Mouse (Mus musculus): Measurements from ENCODE around the gene Samd15.
A peak's percentile ranks its signal among the peaks of the same experiment; 100 is the strongest.
"Not testable (repeated sequence)": the region's sequence is repeated elsewhere in the genome, so short reads cannot be mapped to it uniquely, and the experiment has no call there.

DNA sequence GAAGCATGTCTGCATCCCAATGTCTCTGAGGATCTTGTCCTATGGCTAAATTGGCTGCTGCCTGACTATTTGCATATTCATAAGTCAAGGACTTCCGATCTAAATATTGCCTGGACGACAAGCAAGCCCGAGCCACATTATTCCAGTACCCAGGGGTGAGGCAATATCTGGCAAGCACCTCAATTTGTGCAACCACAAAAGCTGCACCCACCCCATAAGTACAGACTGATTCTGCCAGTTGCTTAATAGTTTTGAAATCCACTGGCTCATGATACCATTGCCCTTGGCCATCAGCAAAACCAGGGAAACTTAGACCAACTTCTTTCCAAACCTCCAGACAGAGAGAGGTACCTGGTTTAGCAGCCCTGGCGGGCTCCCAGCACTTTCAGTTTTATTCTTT is 45.1 kb upstream of the Samd15 start:
- not testable (repeated sequence) for TF ChIP-seq CTCF (IDR thresholded peaks at IDR 0.05)
- 0 out of 2 replicates have a peak, but pooled peaks have one; percentile 20 for TF ChIP-seq EP300 (IDR thresholded peaks at IDR 0.05)

All from lung, postnatal 0 days (tissue).